Mouse (Mus musculus): ENCODE results near the gene Slc22a14.

- TF ChIP-seq CTCF (IDR thresholded peaks at IDR 0.05; ENCODE audit: borderline replicate concordance, insufficient read depth, low read depth, low read length) (no peak), POLR2A (IDR thresholded peaks at IDR 0.05; ENCODE audit: borderline replicate concordance, insufficient read depth, low read length) (no peak)
Observed at GRCm38 (mm10) chr9:119164743-119165142, 200.6 kb downstream of the Slc22a14 start.

Data from cerebellum, adult 2 months (tissue).